Mouse (Mus musculus): ENCODE measurements around the gene Trmt10c.
"Not testable (repeated sequence)": the region's sequence is repeated elsewhere in the genome, so short reads cannot be mapped to it uniquely, and the experiment has no call there.

The Trmt10c gene

DNA sequence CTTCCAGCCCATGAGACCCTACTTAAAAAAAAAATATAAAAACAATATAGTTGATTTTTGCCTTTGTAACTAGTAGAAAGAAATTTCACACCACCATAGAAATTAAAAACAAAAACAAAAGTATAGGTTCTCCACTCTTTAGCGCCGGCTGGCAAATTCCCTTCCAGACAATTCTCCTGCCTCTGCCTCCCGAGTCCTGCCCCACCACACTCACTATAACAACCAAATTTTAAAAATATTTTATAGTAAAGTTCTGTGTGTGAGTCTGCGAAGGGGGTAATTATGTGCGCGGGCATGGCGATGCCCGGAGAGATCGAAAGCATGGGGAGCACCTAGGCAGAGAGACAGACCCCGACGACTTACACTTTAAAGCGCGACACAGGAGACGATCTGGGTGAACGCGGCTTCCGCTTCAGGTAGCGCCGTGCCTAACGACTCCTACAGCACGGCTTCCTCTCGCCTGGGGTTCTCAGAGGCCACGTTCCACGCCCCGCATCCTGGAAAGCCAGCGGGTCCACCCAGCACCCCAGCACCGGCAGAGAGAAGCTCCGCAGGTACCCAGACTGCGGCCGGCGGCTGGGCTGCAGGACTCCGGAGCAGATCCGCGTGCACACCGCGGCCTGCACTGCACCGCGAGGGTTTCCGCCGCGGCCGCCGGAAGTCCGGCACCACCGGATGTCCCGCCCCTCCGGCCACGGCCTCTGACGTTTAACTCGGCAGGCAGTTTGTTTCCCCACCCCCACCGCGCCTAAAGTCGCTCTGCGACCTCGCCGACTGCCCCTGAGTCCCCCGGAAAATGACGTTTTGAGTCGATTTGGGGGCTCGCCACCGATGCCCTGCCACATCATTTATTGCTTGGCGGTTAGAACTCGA is at the start of gene Trmt10c:
TSS of gene Trmt10c (minus strand) at position 682 of the 873 bp plus-strand sequence.
- DNase-seq: peak; percentile 94

DNA sequence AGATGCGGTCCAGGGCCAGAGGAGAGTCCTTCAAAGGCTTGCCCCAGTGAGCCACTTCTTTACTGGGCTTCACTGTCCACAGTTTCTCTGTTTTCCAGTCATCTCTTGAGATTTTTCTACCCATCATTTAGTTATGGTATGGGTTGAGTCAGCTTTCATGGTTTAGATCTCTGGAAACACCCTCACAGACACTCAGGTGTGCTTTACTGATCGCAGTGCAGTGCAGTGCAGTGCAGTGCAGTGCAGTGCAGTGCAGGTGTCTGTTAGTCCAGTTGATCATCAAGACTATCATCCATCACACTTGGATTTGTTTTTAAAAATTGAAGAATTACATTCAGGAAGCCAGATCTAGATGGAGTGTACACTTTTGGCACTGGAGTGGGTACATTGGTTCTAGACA is 48.7 kb upstream of the Trmt10c start:
- DNase-seq: no peak

DNA sequence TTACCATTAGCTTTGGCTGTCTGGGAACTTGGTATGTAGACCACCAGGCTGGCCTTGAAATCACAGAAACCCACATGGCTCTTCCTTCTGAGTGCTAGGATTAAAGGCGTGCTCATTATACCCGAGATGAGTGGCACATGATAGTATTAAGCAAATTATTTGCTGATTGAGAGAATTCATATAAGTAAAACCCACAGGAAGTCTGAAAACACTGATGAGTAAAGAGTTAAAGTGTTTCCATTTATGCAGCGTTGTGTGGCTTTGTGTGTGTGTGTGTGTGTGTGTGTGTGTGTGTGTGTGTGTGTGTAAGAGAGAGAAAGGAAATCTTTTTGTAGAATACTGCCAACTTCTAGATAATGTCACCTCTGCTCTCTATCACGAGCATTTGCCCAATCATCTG is 44.1 kb upstream of the Trmt10c start:
- no peak for DNase-seq

DNA sequence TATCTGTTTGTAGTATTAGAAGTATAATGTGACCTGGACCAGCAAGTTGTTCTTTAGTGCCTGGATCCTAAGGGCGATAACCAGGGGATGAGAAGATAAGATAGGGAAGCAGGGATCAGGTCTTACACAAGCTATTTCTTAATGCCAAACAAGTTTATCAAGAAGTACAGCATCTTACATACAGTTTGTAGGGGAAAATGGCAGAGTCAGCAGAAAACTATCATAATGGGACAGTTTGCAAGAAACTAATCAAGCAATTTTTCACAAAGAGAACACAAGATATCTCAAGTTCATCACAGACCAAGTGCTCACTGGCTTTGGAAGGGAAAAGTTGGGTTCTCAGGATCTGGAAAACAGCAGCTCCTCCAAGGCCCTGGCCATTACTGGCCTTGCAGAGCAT is 41.8 kb upstream of the Trmt10c start:
- no peak for DNase-seq

DNA sequence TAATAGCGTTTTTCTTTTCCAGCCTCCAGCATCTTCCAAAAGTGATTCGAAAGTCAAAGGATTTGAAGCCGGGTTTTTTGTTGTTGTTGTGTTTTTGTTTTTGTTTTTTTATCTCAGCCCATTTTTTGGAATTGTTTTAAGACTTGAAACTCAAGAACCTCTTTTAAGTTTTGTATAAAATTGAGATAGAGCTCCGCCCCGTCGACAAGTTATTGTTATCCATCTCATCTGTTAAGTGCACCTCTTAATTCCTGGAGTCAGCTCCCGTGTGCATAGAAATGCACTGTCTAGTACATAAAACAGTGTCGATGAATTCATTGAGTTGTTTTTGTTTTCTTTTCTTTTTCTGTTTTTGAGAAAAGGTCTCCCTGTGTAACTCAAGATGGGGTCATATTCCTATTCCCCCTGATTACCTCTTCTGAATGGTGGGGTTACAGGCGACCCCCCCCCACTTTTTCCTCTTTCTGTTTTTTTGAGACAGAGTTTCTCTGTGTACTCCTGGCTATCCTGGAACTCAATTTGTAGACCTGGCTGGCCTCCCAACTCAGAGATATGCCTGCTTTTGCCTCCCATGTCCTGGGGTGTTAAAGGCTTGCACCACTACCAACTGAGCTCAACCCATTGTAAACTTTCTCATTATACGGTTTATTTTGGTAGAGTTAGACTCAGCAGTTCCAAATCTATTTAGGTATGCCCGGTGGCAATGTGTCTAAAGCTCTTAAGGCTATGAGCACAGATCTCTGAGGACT is 38.7 kb upstream of the Trmt10c start:
- no peak for DNase-seq

DNA sequence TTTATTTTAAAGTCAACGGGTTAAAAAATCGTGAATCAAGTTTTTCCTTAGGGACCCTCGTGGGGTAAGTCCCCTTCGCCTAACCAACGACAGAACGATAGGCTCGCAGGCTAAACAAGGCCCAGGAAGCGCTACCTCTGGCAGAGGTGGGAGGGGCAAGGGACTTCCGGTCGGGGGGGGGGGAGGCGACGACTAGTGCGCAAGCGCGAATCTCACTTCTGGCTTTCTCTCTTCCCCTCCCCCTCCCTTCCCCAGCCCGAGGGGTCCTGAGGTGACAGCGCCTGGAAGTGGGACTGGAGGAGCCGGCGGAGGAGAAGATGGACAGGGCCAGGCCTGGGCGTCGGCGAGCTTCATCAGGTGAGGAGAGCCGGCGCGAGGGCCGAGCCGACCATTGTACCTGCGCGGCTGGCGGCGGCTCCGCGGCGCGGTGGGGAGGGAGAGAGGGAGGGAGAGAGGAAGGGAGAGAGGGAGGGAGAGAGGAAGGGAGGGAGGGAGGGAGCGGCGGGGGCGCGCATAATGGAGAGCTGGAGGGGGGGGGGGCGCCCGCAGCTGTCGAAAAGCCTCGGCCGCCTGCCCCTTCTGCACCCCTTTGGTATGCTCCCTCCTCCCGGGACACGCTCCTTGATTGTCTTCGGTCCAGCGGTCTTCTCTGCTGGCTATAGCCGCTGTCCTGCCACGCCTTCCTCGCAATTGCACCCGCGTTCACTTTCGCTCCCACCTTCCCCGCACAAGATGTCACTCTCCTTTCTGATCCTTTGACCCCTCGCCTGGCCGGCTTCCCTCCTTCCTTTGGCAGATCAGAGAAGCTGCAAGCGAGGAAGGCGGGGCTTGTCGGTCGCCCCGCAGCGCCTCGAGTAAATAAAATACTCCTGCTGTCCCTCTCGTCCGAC is 37.8 kb upstream of the Trmt10c start:
- peak; percentile 88 for DNase-seq

DNA sequence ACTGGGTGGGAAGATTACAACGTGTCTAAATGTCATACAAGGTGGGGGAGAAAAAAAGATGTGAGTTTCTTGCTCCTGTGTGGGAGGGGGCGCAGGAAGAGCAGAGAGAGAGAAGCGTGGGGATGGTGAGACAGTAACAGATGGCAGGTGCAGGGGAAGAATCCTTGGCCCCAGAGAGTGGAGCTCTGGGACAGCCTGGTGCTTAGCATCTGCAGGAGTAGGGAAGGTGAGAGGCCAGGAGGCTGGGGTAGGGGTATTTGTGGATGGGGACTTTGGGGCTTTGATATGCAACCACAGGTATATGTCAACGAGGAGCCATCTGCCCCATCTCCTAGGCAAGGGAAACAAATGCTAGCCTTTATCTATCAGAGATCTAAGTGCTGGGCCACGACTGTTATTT is 36.9 kb upstream of the Trmt10c start:
- no peak for DNase-seq

DNA sequence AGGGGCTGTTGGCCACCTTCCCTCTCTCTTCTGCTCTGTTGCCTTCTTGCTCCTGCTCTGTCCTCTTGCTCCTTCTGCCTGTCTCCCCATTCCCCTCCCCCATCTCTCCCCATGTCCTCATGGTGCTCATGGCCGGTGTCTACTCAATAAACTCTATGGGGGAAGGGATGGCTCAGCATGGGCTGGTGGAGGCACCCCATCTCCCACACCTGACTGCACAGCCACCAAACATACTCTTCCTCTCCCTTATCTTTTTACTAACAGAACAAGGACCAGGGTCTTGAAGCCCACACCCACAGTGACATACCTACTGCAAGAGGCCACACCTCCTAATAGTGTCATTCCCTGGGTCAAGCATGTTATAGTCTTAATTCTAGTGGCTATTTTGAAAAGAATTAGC is 36.5 kb upstream of the Trmt10c start:
- no peak for DNase-seq

DNA sequence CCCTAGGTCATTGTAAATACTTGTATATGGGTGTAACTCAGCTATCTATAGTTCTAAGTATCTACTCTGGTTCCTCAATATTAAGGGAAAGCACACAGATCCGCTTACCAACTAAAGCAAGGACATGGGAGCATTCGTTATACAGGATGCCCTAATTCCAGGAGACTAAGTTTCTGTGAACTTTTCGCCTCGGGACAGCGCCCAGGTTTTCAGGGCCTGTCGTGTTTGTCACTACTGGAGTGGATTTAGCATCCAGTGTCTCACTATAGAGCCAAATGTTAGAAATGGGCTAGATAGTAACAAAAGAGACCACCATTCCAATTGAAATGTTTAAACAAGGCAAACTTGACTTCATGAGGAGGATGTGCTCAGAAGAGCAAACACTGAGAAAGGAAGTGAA is 35.5 kb upstream of the Trmt10c start:
- DNase-seq: not testable (repeated sequence)

DNA sequence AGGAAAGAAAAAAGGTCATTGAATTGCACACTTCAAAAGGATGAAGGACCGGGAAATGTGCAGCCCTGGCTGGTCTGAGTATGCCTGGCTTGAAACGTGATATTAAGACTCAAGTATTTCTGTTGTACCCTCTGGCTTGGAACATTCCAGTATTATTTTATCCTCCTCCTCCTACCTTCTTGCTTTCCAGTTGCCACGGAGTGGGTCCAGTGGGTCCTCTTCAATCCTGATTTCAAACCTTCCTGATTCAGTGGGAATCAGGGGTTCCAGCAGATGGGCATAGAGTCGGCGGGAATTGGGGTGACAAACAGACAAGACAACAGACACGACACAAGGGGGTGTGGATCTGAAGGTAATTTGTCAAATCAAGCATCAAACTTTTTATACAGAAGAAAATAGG is 34.9 kb upstream of the Trmt10c start:
- DNase-seq: no peak

DNA sequence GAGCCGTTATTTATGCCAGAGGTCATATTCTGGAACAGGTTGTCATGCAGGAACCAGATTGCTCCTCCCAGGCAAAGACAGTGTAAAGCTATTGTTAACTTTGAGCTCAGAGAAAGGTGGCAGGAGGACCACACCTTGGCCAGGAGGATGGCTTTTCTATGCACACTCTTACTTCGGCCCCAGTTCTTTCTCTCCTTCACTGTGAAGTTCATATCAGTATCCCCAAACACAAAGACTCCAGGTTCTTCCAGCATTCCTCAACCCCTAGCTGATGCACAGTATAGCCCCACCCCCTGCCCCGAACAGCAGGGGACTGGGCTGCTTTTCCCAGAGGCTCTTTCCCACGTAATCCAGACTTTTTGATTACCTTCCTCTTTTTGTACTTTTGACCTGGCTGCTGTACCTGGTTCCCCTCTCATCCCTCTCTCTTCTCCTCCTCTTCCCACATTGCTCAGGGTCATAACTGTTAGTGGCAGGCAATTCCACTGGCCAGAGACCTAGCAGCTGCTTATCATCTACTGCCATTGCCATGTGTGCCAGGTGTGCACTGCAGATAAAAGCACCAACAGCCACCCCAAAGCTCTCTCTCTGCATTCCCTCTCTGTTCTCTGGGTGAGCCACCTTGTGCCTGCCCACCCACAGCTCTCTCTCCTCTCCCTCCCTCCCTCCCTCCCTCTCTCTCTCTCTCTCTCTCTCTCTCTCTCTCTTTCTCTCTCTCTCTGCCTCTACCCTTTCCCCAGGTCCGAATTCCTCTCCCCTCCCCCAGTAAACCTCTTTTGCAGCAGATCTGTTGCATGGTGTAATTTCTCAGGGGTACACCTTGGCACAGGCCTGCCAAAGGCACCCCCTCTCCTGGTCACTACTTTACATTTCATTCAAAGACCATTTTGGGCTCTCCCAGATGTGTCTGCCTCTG is 34.0 kb upstream of the Trmt10c start:
- DNase-seq: no peak

DNA sequence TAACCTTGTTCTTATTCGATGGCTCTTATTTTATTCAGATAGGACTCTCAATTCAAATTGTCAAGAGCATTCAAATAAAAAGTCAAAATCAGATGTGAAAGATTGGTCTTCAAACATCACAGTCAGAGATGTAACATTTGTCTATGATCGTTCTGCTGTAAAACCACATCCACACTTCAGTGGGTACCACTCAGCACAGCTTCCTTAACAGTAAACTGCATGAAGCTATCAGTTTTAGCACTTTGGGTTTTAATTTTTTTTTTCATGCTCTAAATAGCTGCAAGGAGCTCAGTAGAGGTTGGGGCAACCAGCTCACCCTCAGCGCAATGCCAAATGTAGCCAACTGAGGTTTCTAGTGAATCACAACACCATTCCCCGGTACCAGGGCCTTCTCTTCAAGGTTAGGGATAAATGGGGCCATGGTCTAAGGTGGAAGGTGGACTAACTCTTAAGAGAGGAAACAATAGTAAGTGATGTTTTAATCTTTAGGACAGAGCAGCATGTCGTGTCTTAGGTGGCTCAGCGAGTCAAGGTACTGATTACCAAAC is 31.0 kb upstream of the Trmt10c start:
- no peak for DNase-seq

DNA sequence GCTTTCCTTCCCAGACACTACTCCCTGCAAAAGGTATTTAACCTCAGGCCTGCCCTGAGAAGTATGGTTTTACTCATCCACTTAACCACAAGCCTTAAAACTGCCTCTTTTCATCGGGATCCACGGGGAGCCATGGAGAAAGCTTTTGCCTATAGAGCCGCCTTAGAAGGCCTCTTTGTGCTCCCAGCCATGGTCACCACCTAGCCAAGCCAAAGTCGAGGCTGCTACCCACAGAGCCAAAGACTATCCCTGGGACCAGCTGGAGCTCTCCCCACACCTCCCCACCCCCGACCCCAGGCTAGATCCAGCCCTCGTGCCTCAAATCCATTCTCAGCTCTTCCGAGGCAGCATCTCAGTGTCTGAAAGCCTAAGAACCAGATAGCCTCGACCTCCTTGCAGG is 28.5 kb upstream of the Trmt10c start:
- no peak for DNase-seq

DNA sequence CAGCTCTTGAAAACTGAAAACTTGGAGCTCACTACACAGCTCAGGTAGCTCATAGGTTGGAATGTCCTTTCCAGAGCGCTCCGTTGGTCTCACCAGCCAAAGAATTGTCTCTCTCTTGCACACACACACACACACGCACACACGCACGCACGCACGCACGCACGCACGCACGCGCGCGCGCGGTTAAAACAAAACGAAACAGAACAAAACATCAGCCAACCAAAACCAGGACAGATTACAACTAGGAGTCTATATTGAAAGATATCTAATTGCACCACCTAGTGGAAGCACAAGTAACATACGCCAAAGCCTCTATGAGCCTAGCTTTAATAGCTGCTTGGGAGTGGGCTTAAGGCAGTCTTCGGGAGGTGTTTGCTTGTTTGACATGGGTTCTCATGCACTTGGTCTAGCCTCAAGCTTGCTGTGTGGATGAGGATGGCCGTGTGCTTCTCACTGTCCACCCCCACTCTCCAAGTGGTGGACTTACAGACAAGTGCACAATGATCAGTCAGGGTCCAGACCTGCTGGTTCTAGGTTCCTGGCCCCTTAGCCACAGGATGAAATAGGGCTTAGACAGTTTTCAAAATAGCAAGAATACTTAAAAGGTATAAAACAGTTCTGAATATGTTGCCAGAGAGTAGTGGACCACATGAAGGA is 26.8 kb upstream of the Trmt10c start:
- DNase-seq: peak; percentile 59

DNA sequence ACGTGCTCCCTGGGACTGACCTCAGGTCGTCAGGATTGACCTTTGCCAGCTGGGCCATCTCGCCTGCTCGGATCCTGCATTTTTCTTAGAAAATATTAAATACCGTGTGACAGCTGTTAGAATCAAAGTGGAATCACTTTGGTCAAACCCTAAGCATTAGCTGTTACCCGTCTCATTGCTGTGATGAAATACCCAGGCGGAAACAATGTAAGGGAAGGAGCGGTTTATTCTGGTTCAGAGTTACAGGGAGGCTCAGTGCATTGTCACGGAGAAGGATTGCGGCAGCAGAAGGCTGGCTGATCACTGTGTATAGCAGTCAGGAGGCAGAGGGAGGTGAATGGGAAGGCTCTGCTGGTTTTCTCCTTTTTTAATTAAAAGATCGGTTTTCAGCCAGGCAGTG is 25.4 kb upstream of the Trmt10c start:
- no peak for DNase-seq

DNA sequence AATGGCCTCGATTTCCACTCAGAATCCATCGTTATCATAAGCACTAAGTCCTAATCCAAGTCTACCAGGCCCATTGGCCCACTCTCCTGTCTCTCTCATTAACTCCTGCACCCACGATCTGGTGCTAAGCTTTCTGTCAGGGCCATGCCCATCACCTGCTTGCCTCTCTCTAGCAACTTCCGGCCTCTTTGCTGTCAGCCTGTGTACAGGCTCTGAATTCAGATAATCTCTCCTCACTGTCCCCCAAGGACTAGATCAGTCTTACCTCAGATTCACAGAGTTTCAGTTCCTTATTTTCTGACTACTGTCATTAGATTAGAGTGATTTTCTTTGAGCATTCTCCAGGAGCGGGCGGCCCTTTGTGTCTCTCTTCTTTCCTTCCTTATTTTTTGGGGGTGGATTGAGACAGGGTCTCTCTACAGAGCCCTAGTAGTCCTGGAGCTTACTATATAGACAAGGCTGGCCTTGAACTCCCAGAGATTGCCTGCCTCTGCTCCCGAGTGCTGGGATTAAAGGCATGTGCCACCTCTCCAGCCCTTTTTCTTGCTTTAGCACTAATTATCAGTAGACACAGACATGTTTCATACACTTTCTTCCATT is 24.5 kb upstream of the Trmt10c start:
- DNase-seq: no peak

DNA sequence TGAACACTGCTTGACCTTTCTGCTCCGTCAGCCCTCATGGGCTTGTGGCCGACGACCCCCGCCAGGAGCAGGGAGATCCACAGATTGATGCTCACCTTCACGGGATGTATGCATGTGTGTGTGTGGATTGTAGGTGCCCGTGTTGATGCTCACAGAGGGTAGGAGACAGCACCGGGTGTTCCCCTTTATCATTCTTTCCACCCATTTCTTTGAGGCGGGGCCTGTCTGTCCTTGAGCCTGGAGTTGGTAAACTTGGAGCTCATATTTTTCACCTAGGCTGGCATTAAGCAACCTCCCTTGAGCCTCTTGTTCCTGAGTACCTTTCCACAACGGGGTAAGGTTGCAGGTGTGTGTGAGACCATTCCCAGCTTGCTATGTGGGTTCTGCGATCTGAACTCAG is 20.5 kb upstream of the Trmt10c start:
- no peak for DNase-seq

DNA sequence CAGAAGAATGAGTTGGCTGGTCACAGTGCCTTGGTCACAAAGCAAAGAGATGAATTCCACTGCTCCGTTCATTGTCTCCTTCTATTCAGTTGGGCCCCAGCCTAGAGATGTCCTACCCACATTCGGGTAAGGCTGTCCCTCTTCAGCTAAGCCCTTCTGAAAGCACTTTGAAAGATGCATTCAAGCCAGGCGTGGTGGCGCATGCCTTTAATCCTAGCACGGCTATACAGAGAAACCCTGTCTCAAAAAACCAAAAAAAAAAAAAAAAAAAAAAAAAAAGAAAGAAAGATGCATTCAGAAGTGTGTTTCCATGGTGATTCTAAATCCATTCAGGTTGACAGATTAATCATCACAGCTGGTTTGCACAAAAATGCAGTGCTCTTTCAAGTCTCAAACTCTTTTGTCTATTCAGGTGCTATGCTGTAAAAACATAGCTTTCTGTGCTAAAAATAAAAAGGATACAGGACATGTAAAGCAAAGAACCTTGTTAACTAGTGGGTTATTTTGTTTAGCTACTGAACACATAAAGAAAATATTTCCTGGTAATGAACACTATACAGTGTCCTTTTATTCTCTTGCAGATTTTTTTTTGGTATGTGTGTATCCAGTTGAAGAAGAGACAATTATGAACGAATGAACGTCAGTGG is 19.4 kb upstream of the Trmt10c start:
- DNase-seq: no peak

DNA sequence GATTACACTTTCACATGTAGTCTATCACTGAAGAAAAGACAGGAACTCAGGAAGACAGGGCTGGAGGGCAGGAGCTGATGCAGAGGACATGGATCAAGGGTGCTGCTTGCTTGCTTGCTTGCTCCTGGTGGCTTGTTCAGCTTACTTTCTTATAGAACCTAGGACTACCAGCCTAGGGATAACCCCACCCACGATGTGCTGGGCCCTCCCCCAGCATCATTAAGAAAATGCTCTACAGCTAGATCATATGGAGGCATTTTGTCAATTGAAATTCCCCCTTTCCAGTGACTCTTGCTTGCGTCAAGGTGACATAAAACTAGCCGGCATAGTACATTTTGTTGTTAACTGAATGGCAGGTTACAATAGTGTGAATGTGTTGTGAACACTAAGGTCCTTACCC is 18.3 kb upstream of the Trmt10c start:
- DNase-seq: no peak

DNA sequence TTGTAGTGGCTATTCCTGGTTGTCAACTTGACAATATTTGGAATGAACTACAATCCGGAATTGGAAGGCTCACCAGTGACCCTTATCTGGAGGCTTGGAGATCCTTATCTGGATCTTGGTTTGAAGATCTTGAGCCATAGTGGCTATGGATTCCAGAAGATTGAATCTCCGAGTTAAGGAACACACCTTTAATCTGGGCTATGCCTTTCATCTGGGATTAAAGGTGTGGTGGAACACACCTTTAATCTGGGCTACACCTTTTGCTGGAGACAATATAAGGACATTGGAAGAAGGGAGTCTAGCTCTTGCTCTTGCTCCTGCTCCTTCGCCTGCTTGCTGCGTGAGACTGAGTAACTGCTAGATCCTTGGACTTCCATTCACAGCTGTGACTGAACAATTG is 10.4 kb upstream of the Trmt10c start, which contains the start of gene Senp7:
TSS of gene Senp7 (plus strand) at position 301 of the 400 bp plus-strand sequence.
- DNase-seq: not testable (repeated sequence)

All from kidney, adult 18-20 months (tissue).